ENCODE assay signal across 12 mouse cellular contexts in the genomic region with DNA sequence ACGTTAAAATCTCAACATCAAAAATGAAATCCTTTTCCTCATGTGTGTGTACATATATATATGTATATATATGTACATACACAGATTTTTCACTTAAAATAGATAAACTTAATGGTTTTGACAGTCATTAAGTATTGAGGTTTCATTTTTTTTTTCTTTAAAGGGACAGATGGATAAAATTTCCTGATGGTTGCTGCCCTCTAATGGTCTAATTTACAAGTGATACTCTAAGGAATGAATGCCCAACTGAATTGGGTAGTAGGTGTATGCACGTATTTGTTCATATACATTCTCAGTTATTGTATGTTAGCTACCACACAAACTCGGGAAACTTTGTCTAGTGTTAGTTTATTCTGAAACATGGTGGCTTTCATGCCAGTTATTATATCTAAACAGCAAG. TPM values are rescaled to one million over a fixed set of nuclear protein-coding genes. Genes with fewer than 3 reads are reported as not detected.
A peak's percentile ranks its signal among the peaks of the same experiment; 100 is the strongest.
DNase-seq lines count a peak whose midpoint lies in the region; ATAC-seq lines count a peak whose summit lies in the region.
"Had no signal": no experiment of that assay in that cellular context is flagged by ENCODE, and none has a peak within 500 bp of the region (broad histone marks: within the 10 kb centered on the region; RNA-seq: fewer than 3 reads in every experiment).

No protein-coding gene starts in this region.

- ATAC-seq in forebrain, embryonic 15.5 days (replicated peaks) = 0 out of 2 replicates have a peak, but pooled peaks have one; percentile 48
- no peak for ATAC-seq in forebrain, embryonic 16.5 days

- no peaks in the 10 kb centered on the region for H3K9me3 ChIP-seq in forebrain, embryonic 15.5 days
- H3K9me3 ChIP-seq in forebrain, embryonic 16.5 days (ENCODE audit: control insufficient read depth, low read length) = no peaks in the 10 kb centered on the region
- H3K9me3 ChIP-seq: hindbrain, embryonic 15.5 days had no signal

- H3K4me1 ChIP-seq in forebrain, embryonic 15.5 days = no peaks in the 10 kb centered on the region
- H3K4me1 ChIP-seq in forebrain, embryonic 16.5 days (replicated peaks; ENCODE audit: control insufficient read depth, insufficient read depth, low read length) = no peaks in the 10 kb centered on the region
- H3K4me1 ChIP-seq: hindbrain, embryonic 15.5 days had no signal

- H3K36me3 ChIP-seq in forebrain, embryonic 15.5 days = no peaks in the 10 kb centered on the region
- H3K36me3 ChIP-seq in forebrain, embryonic 16.5 days (ENCODE audit: control insufficient read depth, insufficient read depth) = no peaks in the 10 kb centered on the region
- H3K36me3 ChIP-seq: hindbrain, embryonic 15.5 days had no signal

- WGBS in forebrain, embryonic 15.5 days = 46% methylated on average over 3 of the region's 3 CpGs
- 62% methylated on average over 3 of the region's 3 CpGs for WGBS in forebrain, embryonic 16.5 days

- H3K27ac ChIP-seq in forebrain, embryonic 15.5 days (replicated peaks) = no peak overlapping the region
- H3K27ac ChIP-seq in forebrain, embryonic 16.5 days (ENCODE audit: low read length) = no peak overlapping the region
- H3K27ac ChIP-seq: hindbrain, embryonic 15.5 days had no signal

- no peak overlapping the region for H3K9ac ChIP-seq in forebrain, embryonic 15.5 days (replicated peaks)
- no peak overlapping the region for H3K9ac ChIP-seq in forebrain, embryonic 16.5 days (replicated peaks; ENCODE audit: low read depth, low read length)
- H3K9ac ChIP-seq: hindbrain, embryonic 15.5 days had no signal

- no peak overlapping the region for H3K4me2 ChIP-seq in forebrain, embryonic 15.5 days (replicated peaks)
- no peak overlapping the region for H3K4me2 ChIP-seq in forebrain, embryonic 16.5 days (ENCODE audit: low read length)
- H3K4me2 ChIP-seq: hindbrain, embryonic 15.5 days had no signal

- H3K4me3 ChIP-seq in forebrain, embryonic 15.5 days = no peak overlapping the region
- no peak overlapping the region for H3K4me3 ChIP-seq in forebrain, embryonic 16.5 days (replicated peaks; ENCODE audit: low read length)
- H3K4me3 ChIP-seq: hindbrain, embryonic 15.5 days had no signal

- DNase-seq in left cerebral cortex, adult 11 months (ENCODE audit: low spot score) = peak; percentile 12
- DNase-seq in left cerebral cortex, adult 18-20 months (ENCODE audit: low spot score in 2 of 2) = no peak
- peak; percentile 31 for DNase-seq in A20 (ENCODE audit: low read depth, low spot score)
- DNase-seq in embryo, embryonic 11 days = peak; percentile 41
- no peak for DNase-seq in spleen, postnatal 36 days (ENCODE audit: low spot score in 2 of 2)
- no peak for DNase-seq in ovary, postnatal 14 days (ENCODE audit: low spot score)
- DNase-seq: adrenal gland, adult 2 months; gastrocnemius, postnatal 10 days had no signal

- H3K27me3 ChIP-seq in forebrain, embryonic 15.5 days = no peaks in the 10 kb centered on the region
- H3K27me3 ChIP-seq in forebrain, embryonic 16.5 days (replicated peaks; ENCODE audit: control insufficient read depth, insufficient read depth, low read length) = no peaks in the 10 kb centered on the region
- H3K27me3 ChIP-seq: hindbrain, embryonic 15.5 days had no signal

RNA-seq across cellular contexts. Expression of a gene that starts 15.4 kb away (rescaled TPM):
- polyA plus RNA-seq in forebrain, embryonic 15.5 days (2015; fragmentation: Nextera tagmentation; extraction: Ambion mirVana) = 0.05 and 0.11 TPM in 2 replicates
- polyA plus RNA-seq in forebrain, embryonic 16.5 days (2015; fragmentation: Nextera tagmentation; extraction: Ambion mirVana) = 0.05 and 0.11 TPM in 2 replicates
- under 1 TPM; 0.07 to 0.12 TPM for total RNA-seq in left cerebral cortex, adult 18-20 months (2021)
- total RNA-seq: neutrophil, adult 5-6 weeks had no signal

Comparison
In these comparisons a context has a peak if more than half of its experiments do, and no peak if none do; other contexts are left out.
1. DNase-seq: peak in left cerebral cortex, adult 11 months (single experiment), A20 (single experiment) and embryo, embryonic 11 days (single experiment); none in left cerebral cortex, adult 18-20 months (0 of 2), spleen, postnatal 36 days (0 of 2) and ovary, postnatal 14 days (single experiment).